Mouse (Mus musculus): ENCODE measurements around the gene Cdc6. TPM values are rescaled to one million over a fixed set of nuclear protein-coding genes. Genes with fewer than 3 reads are reported as not detected.

Gene Cdc6
- polyA plus RNA-seq, 1 experiment from 2014 or later: 15.6 TPM

DNA sequence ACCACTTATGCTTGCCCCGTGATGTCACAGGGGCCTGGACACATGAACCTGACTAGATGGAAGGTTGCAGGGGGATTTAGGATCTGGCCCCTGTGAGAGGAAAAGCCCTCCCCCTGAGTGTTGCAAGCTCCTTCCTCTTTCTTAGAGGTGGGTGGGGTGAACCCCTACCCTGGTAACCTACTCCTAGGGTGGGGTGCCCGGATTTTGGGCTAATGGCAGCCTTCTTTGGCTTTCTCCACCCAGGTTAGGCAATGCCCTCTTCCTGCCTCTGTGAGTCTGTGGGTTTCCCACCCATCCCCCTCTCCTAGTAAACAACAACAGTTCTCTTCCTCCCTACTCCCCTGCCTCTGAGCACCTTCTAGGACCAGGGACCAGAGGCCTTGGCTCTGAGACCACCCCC is 45.1 kb downstream of the Cdc6 start:
- WGBS: 72% methylated on average over 2 of the region's 2 CpGs

DNA sequence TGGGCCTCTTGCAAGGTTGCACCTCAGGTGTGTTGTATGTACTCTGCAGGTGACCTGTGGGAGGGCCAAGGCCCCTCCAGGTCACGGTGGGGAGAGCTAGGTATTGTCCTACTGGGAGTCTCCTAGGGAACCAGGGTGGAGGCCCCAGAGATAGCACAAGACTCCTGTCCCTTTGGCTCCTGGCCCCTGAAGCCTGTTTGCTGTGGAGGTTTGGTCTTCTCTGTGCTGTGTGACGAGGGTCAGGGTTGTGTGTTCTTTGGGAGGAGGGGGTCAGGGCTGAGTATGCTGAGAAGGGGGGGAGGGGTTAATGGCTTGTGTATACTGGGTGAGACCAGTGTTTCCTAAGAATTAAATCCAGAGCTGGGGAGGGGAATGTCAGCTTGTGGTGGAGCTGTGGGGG is 45.8 kb downstream of the Cdc6 start:
- Histone ChIP-seq H3K9me3 (ENCODE audit: control insufficient read depth, low read length) (no peaks in the 10 kb centered on the region), H3K36me3 (ENCODE audit: control insufficient read depth, insufficient read depth, low read length) (peaks cover 41% of the 10 kb centered on the region), H3K4me2 (ENCODE audit: low read length) (no peak overlapping the region), H3K27me3 (ENCODE audit: control insufficient read depth, insufficient read depth, low read length) (no peaks in the 10 kb centered on the region), H3K27ac (replicated peaks in 1 of 2; ENCODE audit: control insufficient read depth in 1 of 2, insufficient read depth in 1 of 2, low read depth in 2 of 2, low read length in 2 of 2) (peak overlapping the region in 1 of 2 experiments; percentile 85; a peak in 1 of 4 replicates), H3K4me3 (ENCODE audit: control insufficient read depth in 1 of 2, insufficient read depth in 1 of 2, low read depth in 1 of 2, low read length in 2 of 2) (no peak overlapping the region), H3K9ac (ENCODE audit: low read length) (peak overlapping the region; percentile 42; the same call in 1 of the 2 replicates), H3K4me1 (ENCODE audit: control insufficient read depth in 2 of 2, insufficient read depth in 2 of 2, low read length in 2 of 2) (peaks cover 54 to 79% of the 10 kb centered on the region in 2 experiments)
- 4% methylated on average over 2 of the region's 2 CpGs for WGBS
- ATAC-seq (ENCODE audit: insufficient number of reproducible peaks, insufficient read depth, low FRiP score, low read depth): no peak

More for the DNA sequence above, 45.1 kb downstream of the Cdc6 start:
- no peak overlapping the region for H3K4me2 ChIP-seq (ENCODE audit: low read length)
- peaks cover 60 to 86% of the 10 kb centered on the region in 2 experiments for H3K4me1 ChIP-seq (ENCODE audit: control insufficient read depth in 2 of 2, insufficient read depth in 2 of 2, low read length in 2 of 2)
- H3K4me3 ChIP-seq (ENCODE audit: control insufficient read depth in 1 of 2, insufficient read depth in 1 of 2, low read depth in 1 of 2, low read length in 2 of 2): no peak overlapping the region
- H3K27ac ChIP-seq (replicated peaks in 1 of 2; ENCODE audit: control insufficient read depth in 1 of 2, insufficient read depth in 1 of 2, low read depth in 2 of 2, low read length in 2 of 2): no peak overlapping the region
- H3K36me3 ChIP-seq (ENCODE audit: control insufficient read depth, insufficient read depth, low read length): peaks cover 37% of the 10 kb centered on the region
- no peaks in the 10 kb centered on the region for H3K27me3 ChIP-seq (ENCODE audit: control insufficient read depth, insufficient read depth, low read length)
- no peak overlapping the region for H3K9ac ChIP-seq (ENCODE audit: low read length)
- no peak for ATAC-seq (ENCODE audit: insufficient number of reproducible peaks, insufficient read depth, low FRiP score, low read depth)
- H3K9me3 ChIP-seq (ENCODE audit: control insufficient read depth, low read length): no peaks in the 10 kb centered on the region

- peaks cover 41% of the 10 kb centered on the region for H3K36me3 ChIP-seq (ENCODE audit: control insufficient read depth, insufficient read depth, low read length)
- H3K27ac ChIP-seq (replicated peaks in 1 of 2; ENCODE audit: control insufficient read depth in 1 of 2, insufficient read depth in 1 of 2, low read depth in 2 of 2, low read length in 2 of 2): peak overlapping the region; percentile 62 to 85
- H3K27me3 ChIP-seq (ENCODE audit: control insufficient read depth, insufficient read depth, low read length): no peaks in the 10 kb centered on the region
- WGBS: 12% methylated on average over 13 of the region's 13 CpGs
- H3K4me3 ChIP-seq (ENCODE audit: control insufficient read depth in 1 of 2, insufficient read depth in 1 of 2, low read depth in 1 of 2, low read length in 2 of 2): no peak overlapping the region
- no peaks in the 10 kb centered on the region for H3K9me3 ChIP-seq (ENCODE audit: control insufficient read depth, low read length)
- no peak for ATAC-seq (ENCODE audit: insufficient number of reproducible peaks, insufficient read depth, low FRiP score, low read depth)
- peaks cover 51 to 77% of the 10 kb centered on the region in 2 experiments for H3K4me1 ChIP-seq (ENCODE audit: control insufficient read depth in 2 of 2, insufficient read depth in 2 of 2, low read length in 2 of 2)
- H3K4me2 ChIP-seq (ENCODE audit: low read length): peak overlapping the region; percentile 48
- peak overlapping the region; percentile 8; the same call in 1 of the 2 replicates for H3K9ac ChIP-seq (ENCODE audit: low read length)
These were observed 46.3 kb downstream of the Cdc6 start for GRCm38 (mm10) chr11:98953835-98954320.

DNA sequence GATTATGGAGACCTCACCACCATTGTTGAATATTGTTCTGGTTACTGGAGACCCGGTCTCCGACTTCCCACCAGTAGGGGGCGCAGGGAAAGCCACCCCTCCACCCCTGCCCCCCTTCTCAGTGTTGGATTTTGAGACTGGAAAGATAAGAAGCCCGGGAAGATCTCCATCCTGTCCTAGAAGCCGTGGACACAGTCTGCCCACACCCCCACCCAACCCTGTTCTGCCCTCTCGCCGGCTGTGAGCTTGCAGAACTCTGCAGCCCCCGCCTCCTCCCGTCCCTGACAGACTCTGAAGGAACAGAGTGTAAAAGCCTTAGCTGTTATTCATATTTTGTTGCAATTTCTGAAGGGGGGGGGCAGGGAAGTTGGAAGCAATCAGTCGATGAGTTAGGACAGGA is 46.8 kb downstream of the Cdc6 start:
- Histone ChIP-seq H3K36me3 (ENCODE audit: control insufficient read depth, insufficient read depth, low read length) (peaks cover 41% of the 10 kb centered on the region), H3K4me1 (ENCODE audit: control insufficient read depth in 2 of 2, insufficient read depth in 2 of 2, low read length in 2 of 2) (peaks cover 52 to 79% of the 10 kb centered on the region in 2 experiments), H3K9ac (ENCODE audit: low read length) (peak overlapping the region; percentile 49), H3K27me3 (ENCODE audit: control insufficient read depth, insufficient read depth, low read length) (no peaks in the 10 kb centered on the region), H3K9me3 (ENCODE audit: control insufficient read depth, low read length) (no peaks in the 10 kb centered on the region), H3K4me2 (ENCODE audit: low read length) (peak overlapping the region; percentile 48), H3K4me3 (ENCODE audit: control insufficient read depth in 1 of 2, insufficient read depth in 1 of 2, low read depth in 1 of 2, low read length in 2 of 2) (no peak overlapping the region), H3K27ac (replicated peaks in 1 of 2; ENCODE audit: control insufficient read depth in 1 of 2, insufficient read depth in 1 of 2, low read depth in 2 of 2, low read length in 2 of 2) (peak overlapping the region; percentile 73 to 85)
- 4% methylated on average over 10 of the region's 10 CpGs for WGBS
- ATAC-seq (ENCODE audit: insufficient number of reproducible peaks, insufficient read depth, low FRiP score, low read depth): peak; percentile 51; the same call in 1 of the 2 replicates

- WGBS: 14% methylated on average over 16 of the region's 17 CpGs
- H3K27me3 ChIP-seq (ENCODE audit: control insufficient read depth, insufficient read depth, low read length): no peaks in the 10 kb centered on the region
- no peak overlapping the region for H3K4me3 ChIP-seq (ENCODE audit: control insufficient read depth in 1 of 2, insufficient read depth in 1 of 2, low read depth in 1 of 2, low read length in 2 of 2)
- peak overlapping the region; percentile 48 for H3K4me2 ChIP-seq (ENCODE audit: low read length)
- ATAC-seq (ENCODE audit: insufficient number of reproducible peaks, insufficient read depth, low FRiP score, low read depth): no peak
- peak overlapping the region; percentile 49 for H3K9ac ChIP-seq (ENCODE audit: low read length)
- no peaks in the 10 kb centered on the region for H3K9me3 ChIP-seq (ENCODE audit: control insufficient read depth, low read length)
- H3K4me1 ChIP-seq (ENCODE audit: control insufficient read depth in 2 of 2, insufficient read depth in 2 of 2, low read length in 2 of 2): peaks cover 52 to 78% of the 10 kb centered on the region in 2 experiments
- H3K36me3 ChIP-seq (ENCODE audit: control insufficient read depth, insufficient read depth, low read length): peaks cover 38% of the 10 kb centered on the region
- peak overlapping the region; percentile 73 to 85 for H3K27ac ChIP-seq (replicated peaks in 1 of 2; ENCODE audit: control insufficient read depth in 1 of 2, insufficient read depth in 1 of 2, low read depth in 2 of 2, low read length in 2 of 2)
These were observed 47.5 kb downstream of the Cdc6 start for GRCm38 (mm10) chr11:98954801-98955706.

GRCm38 (mm10) chr11:98955707-98956235 is 48.2 kb downstream of the Cdc6 start:
- peaks cover 48 to 78% of the 10 kb centered on the region in 2 experiments for H3K4me1 ChIP-seq (ENCODE audit: control insufficient read depth in 2 of 2, insufficient read depth in 2 of 2, low read length in 2 of 2)
- H3K9ac ChIP-seq (ENCODE audit: low read length): peak overlapping the region; percentile 25; the same call in 1 of the 2 replicates
- no peak overlapping the region for H3K4me2 ChIP-seq (ENCODE audit: low read length)
- H3K36me3 ChIP-seq (ENCODE audit: control insufficient read depth, insufficient read depth, low read length): peaks cover 31% of the 10 kb centered on the region
- no peaks in the 10 kb centered on the region for H3K27me3 ChIP-seq (ENCODE audit: control insufficient read depth, insufficient read depth, low read length)
- H3K27ac ChIP-seq (replicated peaks in 1 of 2; ENCODE audit: control insufficient read depth in 1 of 2, insufficient read depth in 1 of 2, low read depth in 2 of 2, low read length in 2 of 2): peak overlapping the region; percentile 14 to 85; a peak in 3 of 4 replicates
- ATAC-seq (ENCODE audit: insufficient number of reproducible peaks, insufficient read depth, low FRiP score, low read depth): no peak
- no peak overlapping the region for H3K4me3 ChIP-seq (ENCODE audit: control insufficient read depth in 1 of 2, insufficient read depth in 1 of 2, low read depth in 1 of 2, low read length in 2 of 2)
- no peaks in the 10 kb centered on the region for H3K9me3 ChIP-seq (ENCODE audit: control insufficient read depth, low read length)
- 33% methylated on average over 6 of the region's 7 CpGs for WGBS

DNA sequence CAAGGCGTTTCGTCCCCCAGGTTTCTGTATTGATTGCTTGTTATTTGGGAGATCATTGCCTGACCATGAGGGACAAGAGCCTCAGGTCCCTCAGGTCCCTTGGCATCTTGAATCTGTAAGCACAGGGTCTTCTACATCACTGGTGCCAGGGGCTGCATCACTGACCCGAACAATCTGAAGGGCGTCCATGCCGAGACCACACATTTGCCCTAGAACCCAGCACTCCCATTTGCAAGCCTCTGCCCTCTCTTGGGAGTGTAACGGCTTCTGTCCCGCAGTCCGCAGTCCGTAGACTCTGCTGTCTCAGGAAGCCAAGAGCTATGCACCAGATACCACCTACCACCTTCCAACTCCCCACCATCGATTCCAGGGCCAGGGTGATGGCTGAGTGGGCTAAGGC is 48.7 kb downstream of the Cdc6 start:
- Histone ChIP-seq H3K4me3 (ENCODE audit: control insufficient read depth in 1 of 2, insufficient read depth in 1 of 2, low read depth in 1 of 2, low read length in 2 of 2) (no peak overlapping the region), H3K9me3 (ENCODE audit: control insufficient read depth, low read length) (no peaks in the 10 kb centered on the region), H3K4me1 (ENCODE audit: control insufficient read depth in 2 of 2, insufficient read depth in 2 of 2, low read length in 2 of 2) (peaks cover 43 to 78% of the 10 kb centered on the region in 2 experiments), H3K9ac (ENCODE audit: low read length) (no peak overlapping the region), H3K27me3 (ENCODE audit: control insufficient read depth, insufficient read depth, low read length) (no peaks in the 10 kb centered on the region), H3K36me3 (ENCODE audit: control insufficient read depth, insufficient read depth, low read length) (peaks cover 31% of the 10 kb centered on the region), H3K4me2 (ENCODE audit: low read length) (no peak overlapping the region), H3K27ac (replicated peaks in 1 of 2; ENCODE audit: control insufficient read depth in 1 of 2, insufficient read depth in 1 of 2, low read depth in 2 of 2, low read length in 2 of 2) (no peak overlapping the region)
- WGBS: 70% methylated on average over 10 of the region's 10 CpGs
- no peak for ATAC-seq (ENCODE audit: insufficient number of reproducible peaks, insufficient read depth, low FRiP score, low read depth)
